Mouse (Mus musculus) hindbrain, embryonic 11.5 days (tissue): ENCODE data around the gene Irak2. TPM values are rescaled to one million over a fixed set of nuclear protein-coding genes. Genes with fewer than 3 reads are reported as not detected.
A peak's percentile ranks its signal among the peaks of the same experiment; 100 is the strongest.

ENCODE experiments used
- ATAC-seq: fragments of 200-750 bp; cut with Nextera tagmentation; 2 replicates; pipeline ENCODE4 v1.8.0; 2017; ENCODE audit warnings: mild to moderate bottlenecking, moderate TSS enrichment, moderate library complexity; ENCODE audit not compliant: low FRiP score
- DNase-seq: peaks from one replicate; pipeline ENCODE4 v3.0.0-alpha.2; 2015; ENCODE audit warnings: low spot score
- H3K27ac ChIP-seq: fragments of 300-500 bp; sonication (generic); 2 replicates; pipeline ENCODE4 v1.5.1; 2014; ENCODE audit warnings: mild to moderate bottlenecking, low read depth, low read length
- H3K27me3 ChIP-seq: fragments of 300-500 bp; sonication (generic); 2 replicates; pipeline ENCODE4 v1.6.1; 2014; ENCODE audit warnings: mild to moderate bottlenecking, low read length, moderate library complexity, mixed read lengths; ENCODE audit not compliant: control insufficient read depth, insufficient read depth
- H3K36me3 ChIP-seq: fragments of 300-500 bp; sonication (generic); 2 replicates; pipeline ENCODE4 v1.6.1; 2014; ENCODE audit warnings: mild to moderate bottlenecking, low read length, moderate library complexity, mixed read lengths; ENCODE audit not compliant: control insufficient read depth, insufficient read depth
- H3K4me1 ChIP-seq: fragments of 300-500 bp; sonication (generic); replicated peaks from 2 replicates; pipeline ENCODE4 v1.6.1; 2014; ENCODE audit warnings: low read length, mixed read lengths; ENCODE audit not compliant: control insufficient read depth, insufficient read depth
- H3K4me2 ChIP-seq: fragments of 300-500 bp; sonication (generic); replicated peaks from 2 replicates; pipeline ENCODE4 v1.6.1; 2014; ENCODE audit warnings: mild to moderate bottlenecking, low read depth, low read length
- H3K4me3 ChIP-seq: fragments of 300-500 bp; sonication (generic); 2 replicates; pipeline ENCODE4 v1.5.1; 2014; ENCODE audit warnings: low read depth, low read length
- H3K9ac ChIP-seq: fragments of 300-500 bp; sonication (generic); 2 replicates; pipeline ENCODE4 v1.6.1; 2014; ENCODE audit warnings: low read depth, low read length
- H3K9me3 ChIP-seq: fragments of 300-500 bp; sonication (generic); 2 replicates; pipeline ENCODE4 v1.6.1; 2016; ENCODE audit warnings: low read length; ENCODE audit not compliant: control insufficient read depth
- WGBS: fragments of 180-500 bp; shearing (Covaris S2); extraction: QIAGEN DNeasy Blood & Tissue Kit; methylation state at CpG from one replicate; pipeline ENCODE4 v1.1.7; 2014; 5-methylcytosine and 5-hydroxymethylcytosine counted together
- polyA plus RNA-seq: library from polyadenylated mRNA; unstranded; fragments of >200 nt; fragmentation: Nextera tagmentation; extraction: Ambion mirVana; gene quantifications from 2 replicates; pipeline ENCODE4 v1.2.1, GENCODE M21; 2014

Irak2 gene
- polyA plus RNA-seq, 1 experiment from 2014 or later = 1.6 TPM

GRCm38 (mm10) chr6:113714797-113715196 is 76.5 kb downstream of the Irak2 start:
- H3K27me3 ChIP-seq = no peaks in the 10 kb centered on the region
- H3K36me3 ChIP-seq = peaks cover 3% of the 10 kb centered on the region; the same call in 1 of the 2 replicates
- no peak overlapping the region for H3K4me2 ChIP-seq
- no peak overlapping the region for H3K27ac ChIP-seq
- no peak overlapping the region for H3K4me3 ChIP-seq
- 71% methylated on average over 1 of the region's 1 CpGs for WGBS
- H3K9ac ChIP-seq = no peak overlapping the region
- H3K4me1 ChIP-seq = no peaks in the 10 kb centered on the region
- H3K9me3 ChIP-seq = no peaks in the 10 kb centered on the region
- DNase-seq (no peak), ATAC-seq (no peak)

GRCm38 (mm10) chr6:113717541-113717940 is 79.3 kb downstream of the Irak2 start:
- Histone ChIP-seq H3K27ac (no peak overlapping the region), H3K36me3 (no peaks in the 10 kb centered on the region; the same call in 1 of the 2 replicates), H3K9ac (no peak overlapping the region), H3K4me2 (no peak overlapping the region), H3K9me3 (no peaks in the 10 kb centered on the region), H3K27me3 (no peaks in the 10 kb centered on the region), H3K4me1 (no peaks in the 10 kb centered on the region), H3K4me3 (no peak overlapping the region)
- no peak for ATAC-seq
- no peak for DNase-seq
- 86% methylated on average over 3 of the region's 3 CpGs for WGBS

GRCm38 (mm10) chr6:113719878-113720277 is 81.6 kb downstream of the Irak2 start, which contains the start of gene Ghrl:
TSS of gene Ghrl (minus strand) at chr6:113719880.
- Histone ChIP-seq H3K4me3 (no peak within 1 kb of the TSS), H3K36me3 (no peaks in the 10 kb centered on the region; the same call in 1 of the 2 replicates), H3K27ac (no peak within 1 kb of the TSS), H3K4me1 (no peaks in the 10 kb centered on the region), H3K27me3 (no peaks in the 10 kb centered on the region), H3K4me2 (no peak within 1 kb of the TSS), H3K9me3 (no peaks in the 10 kb centered on the region), H3K9ac (no peak within 1 kb of the TSS)
- WGBS = 90% methylated on average over 3 of the region's 3 CpGs
- no peak for DNase-seq
- ATAC-seq = no peak

- no peak overlapping the region for H3K4me2 ChIP-seq
- no peak overlapping the region for H3K9ac ChIP-seq
- no peak for ATAC-seq
- H3K4me1 ChIP-seq = no peaks in the 10 kb centered on the region
- no peak overlapping the region for H3K27ac ChIP-seq
- 95% methylated on average over 4 of the region's 4 CpGs for WGBS
- H3K27me3 ChIP-seq = no peaks in the 10 kb centered on the region
- H3K9me3 ChIP-seq = no peaks in the 10 kb centered on the region
- H3K36me3 ChIP-seq = no peaks in the 10 kb centered on the region; the same call in 1 of the 2 replicates
- no peak overlapping the region for H3K4me3 ChIP-seq
- DNase-seq = no peak
Observed at GRCm38 (mm10) chr6:113721061-113721460, 82.8 kb downstream of the Irak2 start.

GRCm38 (mm10) chr6:113728181-113728580 is 89.9 kb downstream of the Irak2 start:
- Histone ChIP-seq H3K4me2 (no peak overlapping the region), H3K27me3 (no peaks in the 10 kb centered on the region), H3K9me3 (no peaks in the 10 kb centered on the region), H3K4me1 (no peaks in the 10 kb centered on the region), H3K27ac (no peak overlapping the region), H3K4me3 (no peak overlapping the region), H3K9ac (no peak overlapping the region), H3K36me3 (no peaks in the 10 kb centered on the region; the same call in none of the 2 replicates)
- 89% methylated on average over 7 of the region's 7 CpGs for WGBS
- DNase-seq = no peak
- no peak for ATAC-seq

GRCm38 (mm10) chr6:113731296-113731695 is 93.0 kb downstream of the Irak2 start:
- no peak overlapping the region for H3K27ac ChIP-seq
- 92% methylated on average over 3 of the region's 3 CpGs for WGBS
- H3K36me3 ChIP-seq = no peaks in the 10 kb centered on the region; the same call in none of the 2 replicates
- H3K4me2 ChIP-seq = no peak overlapping the region
- ATAC-seq = no peak
- no peaks in the 10 kb centered on the region for H3K27me3 ChIP-seq
- H3K4me1 ChIP-seq = no peaks in the 10 kb centered on the region
- no peak overlapping the region for H3K4me3 ChIP-seq
- no peak for DNase-seq
- H3K9me3 ChIP-seq = no peaks in the 10 kb centered on the region
- H3K9ac ChIP-seq = no peak overlapping the region

- Histone ChIP-seq H3K27me3 (no peaks in the 10 kb centered on the region), H3K27ac (no peak overlapping the region), H3K4me3 (no peak overlapping the region), H3K36me3 (no peaks in the 10 kb centered on the region), H3K4me1 (0 out of 2 replicates have a peak, but pooled peaks cover 5% of the 10 kb centered on the region), H3K9me3 (no peaks in the 10 kb centered on the region), H3K4me2 (no peak overlapping the region), H3K9ac (no peak overlapping the region)
- 91% methylated on average over 9 of the region's 9 CpGs for WGBS
- DNase-seq = no peak
- no peak for ATAC-seq
Observed at GRCm38 (mm10) chr6:113737318-113738046, 99.2 kb downstream of the Irak2 start.

- WGBS = 7% methylated on average over 41 of the region's 41 CpGs
- no peaks in the 10 kb centered on the region for H3K9me3 ChIP-seq
- peak within 1 kb of the TSS; percentile 85 for H3K4me2 ChIP-seq
- peak within 1 kb of the TSS; percentile 89 for H3K9ac ChIP-seq
- H3K36me3 ChIP-seq = no peaks in the 10 kb centered on the region
- DNase-seq = peak; percentile 96
- 0 out of 2 replicates have a peak within 1 kb of the TSS, but pooled peaks have one; percentile 20 for H3K27ac ChIP-seq
- ATAC-seq = peak; percentile 87
- peak within 1 kb of the TSS; percentile 89 for H3K4me3 ChIP-seq
- H3K4me1 ChIP-seq = 0 out of 2 replicates have a peak, but pooled peaks cover 5% of the 10 kb centered on the region
- no peaks in the 10 kb centered on the region for H3K27me3 ChIP-seq
Observed at GRCm38 (mm10) chr6:113740236-113741217, 102.3 kb downstream of the Irak2 start, which contains the start of gene Sec13. TSS of gene Sec13 (minus strand) at chr6:113740743.
